Mouse (Mus musculus) kidney, postnatal 0 days (tissue): ENCODE data around the gene Gjb1. TPM values are rescaled to one million over a fixed set of nuclear protein-coding genes. Genes with fewer than 3 reads are reported as not detected.
A peak's percentile ranks its signal among the peaks of the same experiment; 100 is the strongest.

Experiments
- ATAC-seq: fragments of 200-750 bp; cut with Nextera tagmentation; replicated peaks from 2 replicates; pipeline ENCODE4 v1.8.0; 2017; ENCODE audit warnings: low read depth, moderate number of reproducible peaks, moderate TSS enrichment, moderate library complexity; ENCODE audit not compliant: low FRiP score
- DNase-seq: peaks from one replicate; pipeline ENCODE4 v3.0.0-alpha.2; 2016; ENCODE audit warnings: low spot score
- H3K27ac ChIP-seq: fragments of 300-500 bp; sonication (generic); 2 replicates; pipeline ENCODE4 v1.5.1; 2014; ENCODE audit warnings: mild to moderate bottlenecking
- H3K27me3 ChIP-seq: fragments of 300-500 bp; sonication (generic); 2 replicates; pipeline ENCODE4 v1.6.1; 2014; ENCODE audit warnings: low read length, mixed read lengths; ENCODE audit not compliant: insufficient read depth
- H3K36me3 ChIP-seq: fragments of 300-500 bp; sonication (generic); 2 replicates; pipeline ENCODE4 v1.6.1; 2014; ENCODE audit warnings: low read length, mixed read lengths; ENCODE audit not compliant: insufficient read depth
- H3K4me1 ChIP-seq: fragments of 300-500 bp; sonication (generic); replicated peaks from 2 replicates; pipeline ENCODE4 v1.6.1; 2014; ENCODE audit warnings: antibody characterized with exemption, low read length, mixed read lengths; ENCODE audit not compliant: insufficient read depth
- H3K4me2 ChIP-seq: fragments of 300-500 bp; sonication (generic); 2 replicates; pipeline ENCODE4 v1.6.1; 2014; ENCODE audit warnings: mild to moderate bottlenecking, low read length, moderate library complexity, mixed read lengths
- H3K4me3 ChIP-seq: fragments of 300-500 bp; sonication (generic); replicated peaks from 2 replicates; pipeline ENCODE4 v1.5.1; 2014; ENCODE audit warnings: low read depth, low read length
- H3K9ac ChIP-seq: fragments of 300-500 bp; sonication (generic); 2 replicates; pipeline ENCODE4 v1.6.1; 2014; ENCODE audit warnings: low read depth, low read length
- H3K9me3 ChIP-seq: fragments of 300-500 bp; sonication (generic); replicated peaks from 2 replicates; pipeline ENCODE4 v1.6.1; 2016; ENCODE audit warnings: low read length, inconsistent platforms, mixed read lengths
- CTCF ChIP-seq: IDR thresholded peaks from 2 replicates; pipeline ENCODE4 v1.5.1; 2016; ENCODE audit warnings: antibody characterized with exemption, low read depth, mild to moderate bottlenecking, moderate library complexity
- WGBS: fragments of 180-500 bp; shearing (Covaris S2); extraction: QIAGEN DNeasy Blood & Tissue Kit; methylation state at CpG from one replicate; pipeline ENCODE4 v1.1.7; 2014; 5-methylcytosine and 5-hydroxymethylcytosine counted together
- polyA plus RNA-seq: library from polyadenylated mRNA; unstranded; fragments of >200 nt; fragmentation: Nextera tagmentation; extraction: Ambion mirVana; gene quantifications from 2 replicates; pipeline ENCODE4 v1.2.1, GENCODE M21; 2015

Gene Gjb1
- polyA plus RNA-seq, 1 experiment from 2014 or later = 49.8 TPM

DNA sequence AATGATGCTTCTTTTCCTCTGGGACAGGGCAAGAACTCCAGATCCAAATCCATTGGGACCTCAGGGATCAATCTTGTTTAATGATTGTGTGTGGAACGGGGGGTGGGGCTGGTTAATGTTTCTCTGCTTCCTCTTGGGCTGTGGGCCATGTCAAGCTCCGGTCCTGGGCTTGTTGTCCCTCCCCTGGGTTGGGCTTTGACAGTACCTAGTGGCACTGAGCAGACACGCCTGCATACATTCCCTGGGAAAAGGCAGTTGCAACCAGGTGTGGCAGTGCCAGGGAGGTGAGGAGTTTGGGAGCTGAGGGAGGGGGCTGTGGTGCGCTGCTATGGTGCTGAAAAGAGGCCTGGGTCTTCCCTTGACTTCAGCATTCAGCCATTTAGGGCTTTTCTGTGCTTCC, 898 bp downstream of the Gjb1 start:
- Histone ChIP-seq H3K27ac (peak overlapping the region; percentile 66; the same call in 1 of the 2 replicates), H3K36me3 (no peaks in the 10 kb centered on the region), H3K9me3 (no peaks in the 10 kb centered on the region), H3K4me3 (no peak overlapping the region), H3K9ac (no peak overlapping the region), H3K27me3 (no peaks in the 10 kb centered on the region), H3K4me1 (no peaks in the 10 kb centered on the region), H3K4me2 (peak overlapping the region; percentile 10; the same call in 1 of the 2 replicates)
- peak; percentile 86 for ATAC-seq
- peak; percentile 18 for DNase-seq
- WGBS = 50% methylated on average over 4 of the region's 4 CpGs
- no peak for TF ChIP-seq CTCF

GRCm38 (mm10) chrX:101379744-101380143, 3.6 kb downstream of the Gjb1 start:
- ATAC-seq = no peak
- Histone ChIP-seq H3K9ac (no peak overlapping the region), H3K4me1 (0 out of 2 replicates have a peak, but pooled peaks cover 2% of the 10 kb centered on the region), H3K4me3 (no peak overlapping the region), H3K27ac (no peak overlapping the region), H3K9me3 (no peaks in the 10 kb centered on the region), H3K4me2 (no peak overlapping the region), H3K36me3 (no peaks in the 10 kb centered on the region), H3K27me3 (no peaks in the 10 kb centered on the region; the same call in 1 of the 2 replicates)
- DNase-seq = no peak
- WGBS = 72% methylated on average over 1 of the region's 1 CpGs
- no peak for TF ChIP-seq CTCF

DNA sequence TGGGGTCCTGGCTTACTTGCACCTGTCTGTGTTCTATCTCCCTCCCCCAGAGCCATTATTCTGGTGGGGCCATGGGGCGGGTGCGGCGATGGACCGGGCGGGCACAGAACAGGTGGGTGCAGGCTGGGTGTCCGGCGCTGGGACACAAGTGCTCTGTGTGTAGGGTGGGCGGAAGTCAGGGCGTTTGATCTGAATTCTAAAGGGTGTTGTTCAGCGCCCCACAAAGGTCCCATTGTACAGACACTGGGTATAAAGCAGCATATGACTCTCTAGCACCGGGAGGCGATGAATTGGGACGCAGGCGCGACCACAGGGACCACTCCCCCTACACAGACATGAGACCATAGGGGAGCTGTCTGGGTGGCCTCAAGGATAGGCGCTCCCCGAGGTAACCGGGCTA, 7.3 kb downstream of the Gjb1 start:
- H3K27me3 ChIP-seq = no peaks in the 10 kb centered on the region; the same call in 1 of the 2 replicates
- H3K4me1 ChIP-seq = 0 out of 2 replicates have a peak, but pooled peaks cover 2% of the 10 kb centered on the region
- ATAC-seq (no peak), DNase-seq (no peak)
- H3K4me2 ChIP-seq = no peak overlapping the region
- no peak overlapping the region for H3K4me3 ChIP-seq
- no peaks in the 10 kb centered on the region for H3K9me3 ChIP-seq
- H3K36me3 ChIP-seq = no peaks in the 10 kb centered on the region
- 46% methylated on average over 18 of the region's 18 CpGs for WGBS
- no peak for TF ChIP-seq CTCF
- H3K9ac ChIP-seq = no peak overlapping the region
- no peak overlapping the region for H3K27ac ChIP-seq

- H3K9me3 ChIP-seq = no peaks in the 10 kb centered on the region
- 0 out of 2 replicates have a peak, but pooled peaks cover 2% of the 10 kb centered on the region for H3K4me1 ChIP-seq
- DNase-seq (no peak), ATAC-seq (0 out of 2 replicates have a peak, but pooled peaks have one; percentile 17)
- no peak overlapping the region for H3K9ac ChIP-seq
- peak overlapping the region; percentile 31 for H3K4me2 ChIP-seq
- H3K4me3 ChIP-seq = no peak overlapping the region
- no peaks in the 10 kb centered on the region for H3K36me3 ChIP-seq
- H3K27me3 ChIP-seq = no peaks in the 10 kb centered on the region; the same call in 1 of the 2 replicates
- H3K27ac ChIP-seq = no peak overlapping the region
- TF ChIP-seq CTCF = no peak
- 36% methylated on average over 32 of the region's 32 CpGs for WGBS
These were observed 8.4 kb downstream of the Gjb1 start for GRCm38 (mm10) chrX:101384439-101385137.

DNA sequence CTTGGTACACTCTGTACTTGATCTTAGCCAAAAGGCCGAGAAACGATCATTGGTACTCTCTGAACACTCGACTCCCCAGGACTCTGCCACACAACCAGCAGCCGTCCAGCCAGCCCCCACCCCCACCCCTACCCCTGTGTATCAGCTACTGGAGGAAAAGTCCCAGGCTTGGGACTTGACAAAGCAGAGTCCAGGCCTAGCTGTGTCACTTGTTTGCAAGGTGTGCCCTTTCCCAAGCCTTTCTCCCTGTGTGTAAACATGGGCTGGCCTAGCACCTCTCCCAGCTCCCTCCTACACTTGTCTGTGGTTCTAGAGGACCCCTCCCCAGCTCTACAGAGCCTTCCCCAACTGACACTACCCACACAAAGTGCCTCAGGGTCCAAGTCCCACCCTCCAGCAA, 10.0 kb downstream of the Gjb1 start:
- 52% methylated on average over 4 of the region's 4 CpGs for WGBS
- TF ChIP-seq CTCF = no peak
- Histone ChIP-seq H3K9me3 (no peaks in the 10 kb centered on the region), H3K4me3 (no peak overlapping the region), H3K27me3 (no peaks in the 10 kb centered on the region; the same call in 1 of the 2 replicates), H3K4me1 (0 out of 2 replicates have a peak, but pooled peaks cover 2% of the 10 kb centered on the region), H3K27ac (no peak overlapping the region), H3K4me2 (no peak overlapping the region), H3K36me3 (no peaks in the 10 kb centered on the region), H3K9ac (no peak overlapping the region)
- no peak for DNase-seq
- no peak for ATAC-seq

- Histone ChIP-seq H3K9ac (no peak overlapping the region), H3K4me3 (no peak overlapping the region), H3K9me3 (no peaks in the 10 kb centered on the region), H3K4me1 (0 out of 2 replicates have a peak, but pooled peaks cover 2% of the 10 kb centered on the region), H3K4me2 (no peak overlapping the region), H3K36me3 (no peaks in the 10 kb centered on the region), H3K27ac (no peak overlapping the region), H3K27me3 (no peaks in the 10 kb centered on the region)
- no peak for DNase-seq
- no peak for ATAC-seq
- no peak for TF ChIP-seq CTCF
- 76% methylated on average over 5 of the region's 5 CpGs for WGBS
These were observed 12.8 kb downstream of the Gjb1 start for GRCm38 (mm10) chrX:101388866-101389537.
